Mouse (Mus musculus): Measurements from ENCODE around the gene Pigl.
A peak's percentile ranks its signal among the peaks of the same experiment; 100 is the strongest.
"Not testable (repeated sequence)": the region's sequence is repeated elsewhere in the genome, so short reads cannot be mapped to it uniquely, and the experiment has no call there.

The Pigl gene

DNA sequence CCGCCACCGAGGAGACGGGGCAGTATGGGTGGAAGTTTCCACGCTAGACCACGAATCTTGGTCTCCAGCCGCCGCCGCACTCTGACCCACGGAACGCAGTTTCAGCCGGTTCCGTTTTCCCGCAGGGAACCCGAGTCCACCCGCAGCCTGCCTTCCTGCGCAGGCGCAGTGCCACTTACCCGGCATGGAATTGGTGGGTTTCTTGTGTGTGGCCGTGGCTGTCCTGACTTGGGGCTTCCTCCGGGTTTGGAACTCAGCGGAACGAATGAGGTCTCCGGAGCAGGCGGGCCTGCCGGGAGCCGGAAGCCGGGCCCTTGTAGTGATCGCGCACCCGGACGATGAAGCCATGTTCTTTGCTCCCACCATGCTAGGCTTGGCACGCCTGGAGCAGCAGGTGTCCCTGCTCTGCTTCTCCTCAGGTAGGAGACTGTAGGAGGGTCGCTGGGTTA, at the start of gene Pigl, which contains the start of gene Ncor1:
Gene Pigl (plus strand): TSS at position 185 of the 449 bp plus-strand sequence.
Gene Ncor1 (minus strand): TSS at position 266 of the 449 bp plus-strand sequence.
- peak; percentile 91 for DNase-seq (ENCODE audit: low read depth, low spot score)

DNA sequence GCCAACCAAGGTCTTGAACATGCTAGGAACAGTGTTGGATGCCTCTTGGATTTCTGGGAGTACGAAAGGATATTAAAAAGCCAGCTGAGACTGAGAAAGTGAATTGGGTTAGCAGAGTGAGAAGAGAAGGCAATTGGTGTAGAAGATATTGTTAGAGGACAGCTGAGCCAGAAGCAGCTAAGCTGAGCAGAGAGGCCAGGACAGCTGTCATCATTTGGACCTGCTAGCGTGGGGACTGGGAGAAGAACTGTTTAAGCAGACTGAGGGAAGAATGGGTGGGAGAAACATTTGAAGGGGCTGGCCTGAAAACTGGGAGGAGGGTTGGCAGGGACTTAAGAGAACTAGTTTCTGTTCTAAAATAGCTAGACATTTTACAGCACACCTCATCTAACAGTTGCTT, 49.4 kb upstream of the Pigl start:
- no peak for DNase-seq (ENCODE audit: low read depth, low spot score)

DNA sequence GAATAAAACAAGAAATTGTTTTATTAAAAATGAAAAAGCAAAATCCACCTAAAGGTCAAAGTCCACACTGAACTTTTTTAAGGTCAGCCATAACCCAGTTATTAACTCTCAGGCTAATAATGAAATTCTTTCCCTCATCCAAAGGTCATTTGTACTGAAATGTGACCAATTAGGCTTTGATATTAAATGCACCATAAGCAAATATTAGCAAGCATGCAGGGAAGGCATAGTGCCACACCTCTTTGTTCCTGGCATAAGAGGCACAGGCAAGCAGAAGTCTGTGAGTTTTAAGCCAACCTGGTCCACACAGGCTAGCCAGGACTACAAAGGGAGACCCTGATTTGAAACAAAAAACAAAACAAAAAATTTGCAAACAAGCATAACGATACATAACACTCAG, 48.6 kb upstream of the Pigl start:
- no peak for DNase-seq (ENCODE audit: low read depth, low spot score)

DNA sequence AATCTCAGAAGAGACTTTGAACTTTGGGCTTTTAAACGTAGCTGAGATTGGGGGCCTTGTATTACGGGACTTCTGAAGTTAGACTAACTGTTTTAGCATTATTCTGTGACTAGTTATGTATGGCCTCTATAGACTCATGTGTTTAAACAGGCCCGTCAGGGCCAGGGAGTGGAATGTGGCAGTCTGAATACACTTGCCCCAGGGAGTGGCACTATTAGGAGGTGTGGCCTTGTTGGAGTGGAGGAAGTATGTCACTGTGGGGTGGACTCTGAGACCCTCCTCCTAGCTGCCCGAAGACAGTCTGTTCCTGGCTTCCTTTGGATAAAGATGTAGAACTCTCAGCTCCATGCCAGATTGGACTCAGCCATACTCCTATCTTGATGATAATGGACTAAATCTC, 43.2 kb upstream of the Pigl start:
- DNase-seq (ENCODE audit: low read depth, low spot score) = no peak

DNA sequence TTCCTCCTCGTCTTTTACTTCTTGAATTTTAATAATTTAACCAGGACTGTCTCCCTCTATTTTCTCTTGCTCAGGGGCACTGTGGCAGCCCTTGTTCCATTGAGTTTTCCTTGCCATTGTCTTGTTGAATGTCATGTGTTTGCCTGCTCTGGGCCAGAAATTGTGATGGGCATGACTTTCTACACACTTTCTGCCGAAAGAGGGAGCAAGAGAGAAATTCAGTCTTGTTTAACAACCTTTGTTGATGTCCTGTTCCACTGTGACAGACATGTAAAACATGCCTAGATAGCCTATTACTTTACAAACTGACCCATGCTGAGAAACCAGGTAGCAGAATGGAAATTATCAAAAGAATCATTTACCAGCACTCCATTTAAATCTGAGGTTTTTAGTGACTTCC, 33.7 kb upstream of the Pigl start:
- no peak for DNase-seq (ENCODE audit: low read depth, low spot score)

DNA sequence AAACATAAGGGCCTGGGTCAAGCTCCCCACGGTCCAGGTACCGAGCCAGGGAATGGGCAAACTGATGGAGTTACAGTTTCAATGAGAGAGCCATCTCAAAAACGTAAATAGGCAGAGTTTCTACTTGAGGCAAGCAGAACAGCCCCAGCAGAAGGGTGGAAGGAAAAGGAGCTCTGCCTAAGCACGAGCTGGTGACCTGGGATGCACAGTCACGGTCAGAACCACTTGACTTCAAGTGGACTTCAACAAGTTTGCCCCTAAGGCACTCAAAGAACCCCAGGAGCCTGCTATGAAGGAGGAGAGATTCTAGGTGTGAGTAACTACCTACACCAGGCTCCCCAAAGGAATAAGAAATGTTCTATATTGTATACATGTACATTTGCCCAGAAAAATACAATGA, 32.0 kb upstream of the Pigl start:
- DNase-seq (ENCODE audit: low read depth, low spot score) = no peak

DNA sequence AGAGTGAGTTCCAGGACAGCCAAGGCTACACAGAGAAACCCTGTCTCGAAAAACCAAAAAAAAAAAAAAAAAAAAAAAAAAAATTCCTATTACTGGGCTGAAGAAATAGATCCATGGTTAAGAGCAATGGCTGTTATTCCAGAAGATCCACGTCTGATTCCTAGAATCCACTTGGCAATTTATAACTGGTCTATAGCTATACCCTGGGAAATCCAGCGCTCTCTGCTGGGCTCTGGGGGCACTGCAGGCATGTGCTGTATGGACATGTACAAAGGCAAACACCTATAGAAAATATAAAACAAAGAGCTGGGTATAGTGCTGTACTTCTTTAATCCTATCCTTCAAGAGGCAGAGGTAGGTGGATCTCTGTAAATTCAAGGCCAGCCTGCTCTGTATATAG, 31.2 kb upstream of the Pigl start:
- no peak for DNase-seq (ENCODE audit: low read depth, low spot score)

DNA sequence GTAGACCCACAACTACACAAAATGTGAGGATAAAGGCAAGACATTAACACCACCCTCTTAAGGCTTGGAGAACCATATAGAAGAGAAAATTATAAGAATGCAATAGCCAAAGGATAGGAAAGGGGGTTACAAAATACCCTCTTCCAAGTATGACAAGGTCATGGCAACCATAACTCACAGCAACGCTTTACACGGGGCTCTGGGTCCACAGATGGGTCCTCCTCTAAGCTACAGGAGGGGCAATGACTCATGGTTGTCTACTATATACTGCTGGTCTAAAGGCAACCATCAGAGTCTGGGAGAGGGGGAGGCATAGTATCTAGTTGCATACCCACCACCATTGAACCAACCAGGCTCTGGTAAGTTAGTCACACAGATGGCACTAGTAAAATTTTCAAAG, 26.0 kb upstream of the Pigl start:
- DNase-seq (ENCODE audit: low read depth, low spot score) = no peak

DNA sequence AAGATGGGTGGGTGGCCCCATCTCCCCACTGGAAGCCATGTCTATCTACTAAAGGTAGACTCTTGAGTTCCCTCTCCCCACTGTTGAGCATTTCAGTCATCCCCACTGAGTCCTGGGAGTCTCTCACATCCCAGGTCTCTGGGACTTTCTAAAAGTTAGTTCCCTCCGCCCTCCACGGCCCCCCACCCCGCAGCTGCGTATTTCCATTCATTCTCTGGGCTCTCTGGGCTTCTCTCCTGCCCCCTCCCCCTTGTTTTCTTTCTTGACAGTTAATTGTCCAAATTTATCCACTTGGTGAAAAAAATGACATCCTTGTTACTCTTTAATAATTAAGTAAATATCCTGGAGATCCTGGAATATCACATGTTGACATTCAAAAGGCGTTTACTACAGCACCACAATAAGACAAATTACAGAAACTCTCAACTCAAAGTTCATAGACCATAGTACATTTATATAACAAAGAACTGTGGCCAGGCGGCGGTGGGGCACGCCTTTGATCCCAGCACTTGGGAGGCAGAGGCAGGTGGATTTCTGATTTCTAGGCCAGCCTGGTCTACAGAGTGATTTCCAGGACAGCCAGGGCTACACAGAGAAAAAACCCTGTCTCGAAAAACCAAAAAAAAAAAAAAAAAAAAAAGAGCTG, 17.5 kb upstream of the Pigl start:
- DNase-seq (ENCODE audit: low read depth, low spot score) = no peak

DNA sequence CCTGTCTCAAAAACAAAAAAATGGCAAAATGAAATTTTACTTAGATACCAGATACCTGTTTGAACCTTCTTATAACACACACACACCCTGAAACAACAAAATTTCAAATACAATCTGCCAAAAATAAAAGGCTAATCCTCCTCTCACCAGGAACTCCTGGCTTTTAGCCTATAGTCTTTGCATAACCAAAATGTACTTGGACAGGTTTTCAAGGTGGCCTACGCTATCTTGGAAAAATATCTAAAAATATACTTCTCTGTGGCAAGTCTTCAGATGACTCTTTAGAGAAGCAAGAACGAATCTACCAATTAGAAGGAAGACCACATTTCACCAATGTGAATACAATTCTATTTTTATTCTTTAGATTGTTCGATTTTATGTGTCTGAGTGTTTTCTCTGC, 12.5 kb upstream of the Pigl start:
- DNase-seq (ENCODE audit: low read depth, low spot score) = no peak

DNA sequence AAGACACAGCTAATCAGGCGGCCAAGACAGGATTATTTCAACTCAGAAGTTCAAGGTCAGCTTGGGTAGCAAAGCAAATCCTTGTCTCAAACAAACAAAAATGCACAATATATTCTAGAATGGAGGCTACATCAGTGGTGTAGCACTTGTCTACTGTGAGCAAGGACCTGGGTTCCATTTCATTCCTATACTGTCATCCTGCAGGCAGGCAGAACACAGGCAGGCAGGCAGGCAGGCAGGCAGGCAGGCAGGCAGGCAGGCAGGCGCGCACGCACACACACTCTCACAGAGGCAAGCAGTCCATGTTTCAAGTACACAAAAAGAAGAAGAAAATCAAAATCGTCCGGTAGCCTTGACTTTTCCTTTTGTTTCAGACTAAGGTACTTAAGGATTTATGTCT, 9.3 kb upstream of the Pigl start:
- DNase-seq (ENCODE audit: low read depth, low spot score) = no peak

DNA sequence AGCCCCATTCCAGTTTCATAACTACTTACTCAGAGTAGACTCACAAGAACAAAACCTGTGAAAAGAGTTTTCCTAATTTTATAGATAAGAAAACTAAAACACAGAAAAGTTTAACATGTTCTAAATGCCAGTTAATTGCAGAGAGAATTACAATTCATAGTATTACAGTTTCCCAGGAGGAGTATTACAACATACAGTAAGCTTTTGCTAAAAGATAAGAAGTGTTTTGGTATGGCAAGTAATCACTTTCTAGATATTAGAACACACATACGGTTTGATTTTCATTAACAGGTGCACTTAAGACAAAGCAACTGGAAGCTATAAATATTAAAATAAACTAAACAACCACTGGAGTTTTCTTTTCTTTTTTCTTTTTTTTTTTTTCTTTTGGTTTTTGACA, 3.1 kb upstream of the Pigl start:
- no peak for DNase-seq (ENCODE audit: low read depth, low spot score)

DNA sequence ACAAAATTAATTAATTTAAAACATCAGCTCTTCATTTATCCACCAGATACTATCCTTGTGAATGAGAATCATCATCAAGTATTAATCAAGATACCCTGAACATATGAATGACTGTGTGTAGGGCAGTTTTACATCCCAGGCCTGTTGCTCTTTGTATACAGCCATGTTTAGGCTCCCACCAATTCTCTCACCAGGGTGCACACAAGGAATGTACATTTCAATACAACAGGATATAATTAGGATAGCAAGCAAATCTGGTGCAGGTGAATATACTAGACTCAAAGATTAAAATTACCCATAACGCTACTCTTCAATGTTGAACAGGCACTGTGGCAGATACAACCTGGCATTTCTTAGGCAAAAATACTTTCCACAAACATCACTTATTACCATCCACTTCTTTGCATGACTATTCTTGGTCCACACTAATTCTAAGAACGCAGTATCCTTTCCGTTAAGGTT, 2.2 kb upstream of the Pigl start:
- peak; percentile 7 for DNase-seq (ENCODE audit: low read depth, low spot score)

DNA sequence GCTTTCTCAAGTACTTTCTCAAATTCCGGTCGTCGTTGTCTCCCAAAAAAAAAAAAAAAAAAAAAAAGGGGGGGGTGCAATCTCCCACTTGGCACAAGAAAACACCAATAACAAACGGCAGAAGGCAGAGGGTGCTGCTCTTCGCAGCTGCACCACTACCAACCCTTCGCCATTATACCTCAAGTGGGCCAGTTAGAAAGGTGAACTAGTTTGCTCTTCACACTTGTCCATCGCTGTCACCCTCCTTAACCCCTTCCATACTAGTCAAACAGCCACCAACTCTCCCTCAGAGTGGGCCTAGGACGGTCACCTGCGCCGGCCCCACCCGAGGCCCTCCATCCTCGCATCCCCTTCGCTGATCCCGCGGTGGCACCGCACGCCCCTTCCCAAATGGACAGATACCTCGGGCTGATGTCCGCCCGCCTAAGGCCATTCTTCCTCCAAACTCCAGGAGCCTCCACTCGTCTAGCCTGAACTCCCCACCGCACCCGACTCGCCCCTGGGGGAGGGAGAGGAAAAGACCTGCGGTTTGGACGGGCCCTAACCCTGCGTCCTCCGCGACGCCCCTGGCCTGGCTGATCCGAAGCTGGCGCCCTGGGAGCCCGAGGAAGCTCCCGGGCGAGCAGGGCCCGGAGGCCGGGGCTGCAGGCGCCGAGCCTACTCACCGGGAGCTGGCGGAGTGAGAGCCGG, 1.6 kb upstream of the Pigl start:
- peak; percentile 55 for DNase-seq (ENCODE audit: low read depth, low spot score)

DNA sequence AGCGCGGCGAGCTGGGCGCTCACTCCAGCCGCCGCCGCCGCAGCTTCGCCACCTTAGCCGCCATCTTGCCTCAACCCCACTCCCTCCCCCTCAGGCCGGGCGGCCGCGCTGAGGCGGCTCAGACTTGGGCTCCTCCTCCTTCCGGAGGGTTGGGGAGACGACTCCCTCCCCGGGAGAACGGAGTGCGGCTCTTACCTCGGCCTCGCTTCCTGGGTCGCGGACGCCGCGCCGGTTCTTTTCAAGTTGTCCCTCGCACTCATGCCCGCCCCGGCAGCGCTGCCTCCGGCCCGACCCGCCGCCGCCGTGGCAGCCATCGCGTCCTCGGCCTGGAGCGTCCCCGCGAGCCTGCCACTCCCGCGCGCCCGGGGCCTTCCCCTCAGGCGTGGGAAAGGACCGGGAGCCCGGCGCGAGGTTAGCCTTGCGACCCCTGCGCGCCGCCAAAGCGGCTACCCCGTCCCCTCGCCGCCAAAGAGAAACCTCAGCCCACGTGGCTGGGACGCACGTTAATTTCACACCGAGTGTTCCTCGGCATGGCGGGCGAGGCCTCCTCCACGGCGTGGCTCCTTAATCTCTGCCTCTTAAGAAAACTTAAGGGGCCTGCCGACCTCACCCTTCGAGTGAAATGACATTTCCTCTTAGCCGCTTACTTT, 894 bp upstream of the Pigl start:
- peak; percentile 93 for DNase-seq (ENCODE audit: low read depth, low spot score)

DNA sequence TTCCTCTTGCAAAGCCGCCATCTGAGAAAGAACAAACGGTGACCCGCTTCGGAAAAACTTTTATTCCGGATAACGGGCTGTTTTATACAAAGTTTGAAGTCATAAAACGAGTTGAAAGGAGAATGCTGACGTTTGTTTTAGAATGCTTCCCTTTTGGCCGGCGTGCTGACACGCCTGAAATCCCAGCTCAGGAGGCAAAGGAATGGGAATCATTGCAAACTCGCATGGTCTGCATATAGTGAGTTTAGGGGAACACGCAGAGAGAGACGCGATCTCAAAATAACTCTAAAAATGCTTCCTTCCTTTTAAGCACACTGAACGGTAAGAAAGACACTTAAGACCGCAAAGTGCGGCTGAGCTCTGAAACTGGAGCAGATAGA, 379 bp upstream of the Pigl start:
- DNase-seq (ENCODE audit: low read depth, low spot score) = no peak

DNA sequence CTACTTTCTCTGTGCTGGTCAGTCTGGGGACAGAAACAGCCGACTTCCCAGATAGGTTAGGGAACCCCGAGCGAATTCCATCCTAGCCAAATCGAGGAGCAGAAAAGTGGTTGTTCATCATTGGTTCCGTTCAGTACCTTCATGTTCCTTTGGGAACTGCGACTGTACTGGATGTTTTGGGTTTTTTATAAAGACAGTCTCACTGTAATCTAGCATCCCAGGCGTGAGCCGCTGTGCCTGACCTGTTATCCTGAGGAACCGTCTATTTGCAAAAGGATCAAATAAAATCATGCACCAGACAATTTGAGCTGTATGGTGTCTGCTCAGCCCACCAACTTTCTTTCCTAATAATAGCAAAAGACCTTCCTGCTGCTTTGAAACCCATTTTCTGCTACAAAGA, 520 bp downstream of the Pigl start:
- DNase-seq (ENCODE audit: low read depth, low spot score) = no peak

DNA sequence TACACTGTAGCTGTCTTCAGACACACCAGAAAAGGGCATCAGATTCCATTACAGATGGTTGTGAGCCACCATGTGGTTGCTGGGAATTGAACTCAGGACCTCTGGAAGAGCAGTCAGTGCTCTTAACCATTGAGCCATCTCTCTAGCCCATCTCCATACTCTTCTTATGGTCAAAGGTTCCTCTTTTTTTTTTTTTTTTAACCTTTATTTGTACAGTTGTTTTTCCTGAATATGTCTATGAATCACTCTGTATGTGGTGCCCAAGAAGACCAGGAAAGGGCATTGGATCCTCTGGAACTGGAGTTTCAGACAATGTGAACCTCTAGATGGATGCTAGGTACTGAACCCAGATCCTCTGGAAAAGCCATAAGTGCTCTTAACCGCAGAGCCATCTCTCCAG, 4.3 kb downstream of the Pigl start:
- not testable (repeated sequence) for DNase-seq (ENCODE audit: low read depth, low spot score)

DNA sequence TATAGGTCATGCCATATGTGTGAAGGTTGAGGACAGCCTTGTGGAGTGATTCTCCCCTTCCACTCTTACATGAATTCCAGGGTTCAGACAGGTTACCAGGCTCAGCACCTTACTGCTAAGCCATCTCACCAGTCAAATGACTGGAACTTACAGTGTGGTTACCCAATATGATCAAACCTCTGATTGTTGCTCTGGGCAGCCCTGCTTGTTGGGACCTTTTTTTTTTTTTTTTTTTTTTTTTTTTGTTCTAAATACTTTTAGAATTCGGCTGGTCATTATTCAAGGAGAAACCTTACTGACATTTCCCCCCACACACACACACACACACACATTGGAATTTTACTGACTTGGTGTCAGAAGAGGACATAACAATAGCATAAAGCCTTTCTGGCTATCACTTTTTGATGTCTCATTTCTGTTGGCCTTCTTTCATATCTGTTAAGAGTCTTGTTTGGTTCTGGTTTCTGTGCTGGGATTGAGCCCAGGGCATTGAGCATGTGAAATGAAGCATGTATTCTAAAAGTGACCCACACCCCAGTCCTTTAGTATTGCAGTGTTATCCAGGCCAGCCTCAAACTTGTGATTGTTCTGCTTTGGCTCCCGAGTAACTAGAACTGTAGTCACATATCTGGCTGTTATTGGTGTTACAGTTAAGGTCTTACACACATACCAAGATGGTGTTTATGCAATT, 5.1 kb downstream of the Pigl start:
- DNase-seq (ENCODE audit: low read depth, low spot score) = no peak

DNA sequence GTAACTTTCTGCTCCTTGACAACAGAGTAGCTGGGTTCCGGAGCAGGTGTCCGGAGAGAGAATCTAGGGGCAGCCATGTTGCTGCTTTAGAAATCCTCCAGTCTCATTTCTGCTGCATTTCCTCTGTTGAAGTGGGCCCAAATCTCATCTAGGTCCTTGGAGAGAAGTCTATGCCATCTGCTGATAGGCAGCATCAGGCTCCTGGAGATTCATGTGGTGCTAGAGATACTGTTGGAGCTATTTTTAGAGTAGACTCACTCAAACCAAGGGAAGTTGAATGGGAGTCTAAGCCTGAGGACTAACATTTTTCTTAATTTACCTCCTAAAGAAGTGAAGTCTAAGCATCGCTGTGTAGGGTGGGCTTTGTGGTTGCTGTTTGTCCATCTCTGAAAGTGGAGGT, 6.4 kb downstream of the Pigl start:
- DNase-seq (ENCODE audit: low read depth, low spot score) = no peak

DNA sequence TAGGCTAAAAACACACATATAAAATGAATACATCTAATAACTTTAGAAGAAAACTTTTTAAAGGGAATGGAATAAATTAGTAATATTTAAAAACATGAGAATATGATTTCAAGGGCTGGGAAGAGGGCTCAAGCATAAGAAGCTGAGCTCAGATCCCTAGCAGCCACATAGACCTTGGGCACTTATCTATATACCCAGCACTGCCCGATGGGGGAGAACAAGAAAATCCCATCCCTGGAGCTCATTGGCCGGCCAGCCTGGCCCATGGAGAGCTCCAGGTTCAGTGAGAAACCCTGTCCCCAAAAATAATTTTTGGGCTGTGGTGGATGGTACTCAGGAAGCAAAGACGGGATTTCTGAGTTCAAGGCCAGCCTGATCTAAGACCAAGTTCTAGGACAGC, 7.6 kb downstream of the Pigl start:
- no peak for DNase-seq (ENCODE audit: low read depth, low spot score)

DNA sequence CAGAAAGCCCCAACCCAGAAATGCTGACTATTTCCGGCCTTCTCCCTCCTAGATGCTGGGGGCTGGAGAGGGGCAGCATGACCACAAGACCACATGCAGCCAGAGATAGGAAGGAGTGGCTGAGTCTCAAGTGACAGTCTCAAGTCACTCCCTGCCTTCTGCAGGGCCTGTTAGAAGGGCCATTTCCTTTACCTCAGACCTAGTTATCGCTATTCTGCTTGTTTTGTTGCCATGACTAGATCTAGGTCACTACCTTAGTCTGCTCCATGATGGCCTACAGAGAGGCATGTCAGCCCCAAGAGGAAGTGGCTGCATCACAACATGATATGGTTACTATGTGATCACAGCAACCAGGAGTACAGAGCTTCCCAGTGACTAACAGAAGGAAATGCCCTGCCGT, 8.3 kb downstream of the Pigl start:
- DNase-seq (ENCODE audit: low read depth, low spot score) = no peak
